Mouse (Mus musculus) kidney, postnatal 25 days (tissue): ENCODE results near the gene Rab1a.
"Not testable (repeated sequence)": the region's sequence is repeated elsewhere in the genome, so short reads cannot be mapped to it uniquely, and the experiment has no call there.

Source experiments
- DNase-seq, 2 experiments: peaks; one replicate each; pipeline ENCODE4 v3.0.0; 2021; ENCODE audit warnings: mixed read lengths in 2 of 2

Rab1a gene

GRCm38 (mm10) chr11:20200713-20201575, at the start of gene Rab1a:
Gene Rab1a, plus strand, starts transcription at chr11:20201432.
- peak; percentile 100 for DNase-seq

GRCm38 (mm10) chr11:20152107-20152901, 48.9 kb upstream of the Rab1a start:
- DNase-seq = no peak

- not testable (repeated sequence) for DNase-seq
Observed at GRCm38 (mm10) chr11:20153542-20153941, 47.7 kb upstream of the Rab1a start.

GRCm38 (mm10) chr11:20158879-20159278, 42.4 kb upstream of the Rab1a start:
- no peak for DNase-seq

GRCm38 (mm10) chr11:20164979-20165867, 36.0 kb upstream of the Rab1a start:
- DNase-seq = no peak

- no peak for DNase-seq
Observed at GRCm38 (mm10) chr11:20165991-20166390, 35.2 kb upstream of the Rab1a start.

- not testable (repeated sequence) for DNase-seq
Observed at GRCm38 (mm10) chr11:20166476-20166875, 34.8 kb upstream of the Rab1a start.

GRCm38 (mm10) chr11:20168972-20169371, 32.3 kb upstream of the Rab1a start:
- DNase-seq = no peak

GRCm38 (mm10) chr11:20187271-20187670, 14.0 kb upstream of the Rab1a start:
- DNase-seq = no peak

GRCm38 (mm10) chr11:20193100-20193736, 8.0 kb upstream of the Rab1a start:
- peak; percentile 24 to 39 for DNase-seq

- peak; percentile 46 to 72 for DNase-seq
Observed at GRCm38 (mm10) chr11:20201661-20202101, 449 bp downstream of the Rab1a start.

GRCm38 (mm10) chr11:20202299-20203011, 1.2 kb downstream of the Rab1a start:
- peak; percentile 73 for DNase-seq

GRCm38 (mm10) chr11:20204321-20204720, 3.1 kb downstream of the Rab1a start:
- no peak for DNase-seq

- no peak for DNase-seq
Observed at GRCm38 (mm10) chr11:20204870-20205446, 3.7 kb downstream of the Rab1a start.

- no peak for DNase-seq
Observed at GRCm38 (mm10) chr11:20205538-20205937, 4.3 kb downstream of the Rab1a start.

- no peak for DNase-seq
Observed at GRCm38 (mm10) chr11:20206626-20207223, 5.5 kb downstream of the Rab1a start.

- DNase-seq = no peak
Observed at GRCm38 (mm10) chr11:20207589-20207988, 6.4 kb downstream of the Rab1a start.

- no peak for DNase-seq
Observed at GRCm38 (mm10) chr11:20211838-20212237, 10.6 kb downstream of the Rab1a start.

- peak; percentile 44 to 56 for DNase-seq
Observed at GRCm38 (mm10) chr11:20214779-20215178, 13.5 kb downstream of the Rab1a start.

GRCm38 (mm10) chr11:20216415-20216814, 15.2 kb downstream of the Rab1a start:
- no peak for DNase-seq

GRCm38 (mm10) chr11:20217227-20217626, 16.0 kb downstream of the Rab1a start:
- DNase-seq = no peak
